Mouse (Mus musculus): ENCODE data around the gene Brinp2.

Brinp2 gene

DNA sequence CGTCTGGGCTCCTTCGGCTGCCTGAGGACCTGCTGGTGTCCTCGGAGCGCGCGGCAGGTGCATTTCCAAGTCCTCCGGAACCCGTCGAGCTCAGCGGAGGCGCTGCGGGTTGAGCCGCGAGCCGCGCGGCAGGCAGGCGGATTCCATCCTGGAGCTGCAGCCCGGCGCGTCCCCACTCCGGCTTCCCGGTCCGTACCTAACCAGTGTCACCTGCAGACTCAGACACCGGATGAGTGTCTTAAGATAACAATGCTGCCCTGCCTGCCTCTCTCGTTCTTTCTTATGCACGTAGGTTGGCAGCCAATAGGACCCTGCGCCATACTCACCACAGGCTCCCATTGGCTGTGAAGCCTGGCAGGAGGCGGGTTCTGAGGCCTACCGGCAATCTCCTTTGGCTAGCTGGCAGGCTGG is at the start of gene Brinp2:
TSS of gene Brinp2 (minus strand) at position 276 of the 411 bp plus-strand sequence.
- DNase-seq, result peak; percentile 94 to 97

DNA sequence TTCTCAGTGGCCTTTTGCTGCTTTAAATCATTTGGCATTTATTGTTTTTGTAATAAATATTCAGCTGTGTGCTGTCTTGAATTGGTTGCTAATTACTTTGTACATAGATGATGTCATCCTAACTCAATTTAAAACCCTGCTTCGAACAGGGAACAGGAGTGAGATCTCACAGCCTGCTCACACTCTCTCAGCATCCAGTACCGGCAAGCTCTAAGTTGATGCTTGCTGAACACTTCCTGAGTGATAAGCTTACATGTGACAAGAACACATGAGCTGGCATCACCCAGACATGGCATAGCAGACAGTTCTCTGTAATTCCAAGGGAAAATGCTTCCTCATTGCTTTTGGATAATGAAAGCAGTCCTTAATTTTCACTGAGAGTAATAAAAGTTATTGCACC is 44.8 kb upstream of the Brinp2 start:
- DNase-seq, result no peak

GRCm38 (mm10) chr1:158397058-158397457 is 40.9 kb upstream of the Brinp2 start:
- DNase-seq, result no peak

DNA sequence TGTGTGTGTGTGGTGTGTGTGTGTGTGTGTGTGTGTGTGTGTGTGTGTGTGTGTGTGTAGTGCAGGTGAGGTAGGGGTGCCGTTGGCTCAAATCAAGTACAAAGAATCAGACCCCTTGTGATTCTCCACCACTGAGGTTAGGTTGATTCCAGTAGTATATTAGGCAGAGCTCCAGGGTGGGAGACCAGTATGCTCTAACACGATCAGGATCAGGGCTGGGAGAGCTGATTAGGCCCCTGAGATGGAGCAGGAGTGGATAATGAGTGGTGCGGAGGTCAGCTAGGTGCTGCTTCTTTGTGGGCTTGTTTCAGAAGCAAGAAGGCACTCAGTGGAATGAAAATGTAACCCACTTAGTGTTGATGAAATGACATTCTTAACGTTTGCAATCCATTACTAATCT is 34.6 kb upstream of the Brinp2 start:
- DNase-seq, result no peak

GRCm38 (mm10) chr1:158388995-158389394 is 32.9 kb upstream of the Brinp2 start:
- DNase-seq, result no peak

GRCm38 (mm10) chr1:158386781-158387180 is 30.7 kb upstream of the Brinp2 start:
- DNase-seq, result peak; percentile 45 to 54

DNA sequence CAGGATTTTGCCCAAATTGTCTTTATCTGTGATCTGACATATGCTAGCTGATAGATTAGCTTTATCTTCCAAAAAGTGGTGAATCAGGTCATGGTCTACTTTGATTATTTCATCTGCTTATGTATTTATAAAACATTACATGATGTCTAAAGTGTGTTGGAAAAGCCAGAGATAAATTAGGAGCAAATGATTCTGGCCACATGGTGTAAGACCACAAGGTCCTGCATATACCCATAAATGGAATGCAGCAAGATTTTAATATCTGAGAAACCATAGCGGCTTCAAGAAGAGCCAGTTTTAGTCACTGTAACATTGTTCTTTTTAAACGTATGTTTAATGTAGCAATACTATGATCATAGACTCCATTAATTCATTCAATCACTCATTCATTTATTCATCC is 29.2 kb upstream of the Brinp2 start:
- DNase-seq, result no peak

DNA sequence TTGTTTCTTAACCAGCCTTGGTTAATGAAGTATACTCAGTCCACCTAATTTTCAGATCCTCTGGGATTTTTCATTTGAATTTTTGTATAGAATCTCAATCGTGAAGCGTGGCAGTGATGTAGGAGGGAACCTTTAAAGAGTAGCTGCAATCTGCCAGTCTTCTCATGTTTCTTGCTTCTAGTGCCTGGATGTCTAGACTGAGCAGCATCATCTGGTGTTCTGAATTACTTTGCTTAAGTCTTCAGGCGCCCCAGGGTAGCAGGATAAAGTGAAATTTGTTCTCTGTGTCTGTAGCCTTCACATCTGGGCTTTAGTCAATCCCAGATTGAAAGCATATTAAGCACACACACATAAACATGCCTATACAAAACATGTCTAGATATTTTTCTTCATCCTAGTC is 27.1 kb upstream of the Brinp2 start:
- no peak for DNase-seq

DNA sequence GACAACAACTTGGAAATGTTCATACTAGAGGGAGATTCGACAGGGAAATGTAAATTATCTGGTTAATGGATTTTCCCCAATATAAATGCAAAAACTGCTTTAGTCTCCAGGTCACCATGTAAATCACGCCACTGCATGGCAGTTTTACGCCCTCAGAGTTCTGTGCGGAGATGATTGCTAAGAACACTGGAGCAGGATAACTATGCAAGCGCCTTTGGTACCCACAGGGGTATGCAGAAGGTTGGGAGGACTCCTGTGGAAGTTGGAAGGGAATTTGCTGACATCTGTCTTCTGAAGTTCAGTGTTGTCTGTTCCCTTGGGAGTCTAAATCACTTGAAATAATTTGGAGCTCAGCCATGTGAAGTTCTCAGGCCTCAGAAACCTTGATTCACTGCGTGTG is 26.2 kb upstream of the Brinp2 start:
- no peak for DNase-seq

DNA sequence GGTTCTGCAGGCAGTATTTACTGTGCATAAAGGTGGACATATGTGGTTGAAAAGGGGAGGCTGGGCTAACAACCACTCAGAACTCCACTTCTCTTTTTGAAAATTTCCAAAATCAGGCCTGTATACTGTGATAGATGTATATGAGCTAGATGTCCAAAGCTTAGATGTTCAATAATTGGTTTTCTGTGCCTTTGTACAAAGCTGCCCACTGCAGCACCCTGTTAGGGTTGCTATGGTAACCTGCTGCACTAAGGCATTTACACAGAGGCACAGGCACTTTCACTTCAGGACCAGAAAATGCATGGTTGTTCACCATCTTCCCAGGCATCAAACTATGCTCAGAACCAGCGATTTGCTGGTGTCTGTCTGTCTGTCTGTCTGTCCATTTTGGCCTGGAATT is 8.3 kb upstream of the Brinp2 start:
- peak in 1 of 2 experiments; percentile 30 for DNase-seq

GRCm38 (mm10) chr1:158362292-158363101 is 6.4 kb upstream of the Brinp2 start:
- peak; percentile 75 to 79 for DNase-seq

GRCm38 (mm10) chr1:158361964-158362291 is 5.8 kb upstream of the Brinp2 start, which contains the start of gene Astn1:
Gene Astn1 (plus strand): TSS chr1:158362273.
- DNase-seq, result no peak

GRCm38 (mm10) chr1:158355177-158356050 is 712 bp downstream of the Brinp2 start:
- peak; percentile 53 to 64 for DNase-seq

DNA sequence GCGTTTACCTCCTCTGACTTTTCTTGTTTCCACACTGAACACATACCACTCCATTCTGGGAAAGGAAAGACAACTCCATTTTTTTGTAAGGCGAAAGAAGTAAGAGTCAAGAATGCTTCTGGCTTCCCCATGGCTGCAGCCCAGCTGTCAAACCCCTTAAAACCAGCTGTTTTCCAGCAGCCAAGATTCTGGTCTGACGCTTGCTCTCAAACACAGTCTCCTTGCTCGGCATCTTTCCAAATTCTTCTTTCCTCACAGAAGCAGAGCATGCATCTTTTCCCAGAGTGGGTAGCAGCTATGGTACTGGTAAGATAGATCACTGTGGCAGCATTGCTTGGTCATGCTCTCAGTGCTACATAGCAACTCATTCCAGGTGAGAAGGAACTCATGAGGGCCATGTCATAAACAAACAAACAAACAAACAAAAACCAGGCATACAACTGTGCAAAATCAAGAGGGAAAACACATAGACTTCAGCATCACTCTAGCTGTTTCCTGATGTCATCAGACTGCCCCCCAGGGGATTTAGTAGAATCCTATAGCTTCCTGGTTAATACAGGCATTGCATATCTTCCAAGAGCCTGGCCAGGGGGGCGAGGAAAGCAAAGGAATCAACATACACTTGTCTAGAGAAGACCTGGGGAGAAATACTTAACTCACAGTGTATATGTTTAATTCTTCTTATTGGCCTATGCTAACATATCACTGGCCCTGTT is 2.3 kb downstream of the Brinp2 start:
- DNase-seq, result peak in 1 of 2 experiments; percentile 31

DNA sequence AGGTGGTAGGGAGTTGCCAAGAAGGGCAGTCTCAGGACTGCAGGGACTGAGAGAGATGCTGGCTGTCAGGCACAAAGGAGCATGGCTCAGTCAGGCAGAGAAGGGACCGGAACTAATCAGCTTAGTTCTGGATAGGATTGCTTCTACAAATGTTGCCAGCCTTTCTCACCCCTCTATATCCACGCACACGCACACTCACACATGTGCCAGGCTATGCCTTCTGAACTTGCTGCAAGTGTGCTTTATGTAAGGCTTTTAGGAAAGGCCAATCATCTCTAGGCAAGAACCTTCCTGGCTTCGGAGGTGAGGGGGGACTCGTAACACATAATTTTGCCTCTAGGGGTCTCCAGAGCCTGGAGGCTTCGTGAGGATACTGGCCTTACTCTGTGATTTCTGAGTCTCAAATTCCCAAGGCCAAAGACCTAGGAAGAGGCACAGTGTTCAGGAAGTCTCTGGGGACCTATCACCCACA is 12.8 kb downstream of the Brinp2 start:
- peak; percentile 64 to 71 for DNase-seq

DNA sequence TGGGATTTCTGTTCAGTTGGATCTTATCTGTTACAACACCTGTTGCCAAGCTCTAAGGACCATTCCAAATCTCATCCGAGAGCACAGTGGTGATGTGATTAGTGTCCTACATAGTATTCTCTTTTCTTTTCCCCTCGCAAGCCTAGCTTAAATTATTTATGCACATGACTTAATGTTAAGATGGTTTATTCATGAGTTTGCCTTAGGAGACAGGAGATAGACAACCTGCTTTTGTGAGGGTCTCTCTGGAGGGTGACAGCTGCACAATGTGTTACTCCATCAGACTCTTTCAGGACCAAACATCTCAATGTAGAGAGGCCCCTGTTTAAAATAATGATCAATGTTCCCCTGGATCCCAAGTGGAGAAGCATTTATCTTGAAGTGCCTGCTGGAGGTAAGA is 27.3 kb downstream of the Brinp2 start:
- no peak for DNase-seq

DNA sequence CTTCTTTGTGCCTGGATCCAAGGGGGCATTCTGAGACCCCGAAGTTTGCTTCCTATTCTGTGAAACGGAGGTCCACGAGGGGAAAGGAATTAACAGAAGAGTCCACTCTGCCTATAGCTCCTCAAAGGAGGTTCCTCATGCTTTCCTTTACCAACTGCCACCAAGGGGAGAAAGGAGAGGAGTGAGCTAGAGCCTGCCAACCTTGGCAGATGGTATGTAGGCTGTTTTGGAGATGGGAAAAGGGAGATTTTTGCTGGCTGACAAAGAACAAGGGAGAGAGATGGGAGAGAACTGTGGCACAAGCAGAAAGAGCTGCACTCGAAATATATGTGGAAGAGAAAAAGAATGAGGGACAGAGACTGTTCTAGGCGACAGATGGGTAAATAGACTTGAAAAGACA is 28.0 kb downstream of the Brinp2 start:
- peak; percentile 59 to 78 for DNase-seq

- peak; percentile 68 to 77 for DNase-seq
Measured at GRCm38 (mm10) chr1:158323325-158323724, 32.8 kb downstream of the Brinp2 start.

GRCm38 (mm10) chr1:158310426-158311156 is 45.5 kb downstream of the Brinp2 start:
- DNase-seq, result peak; percentile 88 to 92

GRCm38 (mm10) chr1:158297042-158297441 is 59.1 kb downstream of the Brinp2 start:
- DNase-seq, result peak; percentile 45 to 48

GRCm38 (mm10) chr1:158296287-158296931 is 59.7 kb downstream of the Brinp2 start:
- peak in 1 of 2 experiments; percentile 30 for DNase-seq

GRCm38 (mm10) chr1:158295270-158295669 is 60.9 kb downstream of the Brinp2 start:
- peak in 1 of 2 experiments; percentile 9 for DNase-seq

Measured in cerebellum, postnatal 14 days (tissue).